Mouse (Mus musculus) megakaryocyte, embryonic 14.5 days (primary cell): ENCODE measurements around the gene Lipa. TPM values are rescaled to one million over a fixed set of nuclear protein-coding genes. Genes with fewer than 3 reads are reported as not detected.
A peak's percentile ranks its signal among the peaks of the same experiment; 100 is the strongest.

ENCODE experiments used
- H3K27me3 ChIP-seq: replicated peaks from 2 replicates; pipeline ENCODE3; 2012; ENCODE audit warnings: inconsistent platforms
- H3K36me3 ChIP-seq: replicated peaks from 2 replicates; pipeline ENCODE3; 2012; ENCODE audit warnings: low read length, inconsistent platforms, mixed read lengths
- H3K4me1 ChIP-seq: 2 replicates; pipeline ENCODE4 v1.6.1; 2012; ENCODE audit warnings: inconsistent platforms
- H3K4me3 ChIP-seq: replicated peaks from 2 replicates; pipeline ENCODE3; 2012; ENCODE audit warnings: moderate library complexity, mild to moderate bottlenecking, inconsistent platforms
- H3K9me3 ChIP-seq: 2 replicates; pipeline ENCODE4 v1.6.1; 2012; ENCODE audit warnings: inconsistent platforms
- FLI1 ChIP-seq: IDR thresholded peaks from 2 replicates; pipeline ENCODE4 v1.6.1; 2012; ENCODE audit warnings: low read length, inconsistent platforms, mixed read lengths
- GATA1 ChIP-seq: IDR thresholded peaks from 3 replicates; pipeline ENCODE4 v1.6.1; 2012; ENCODE audit warnings: mixed read lengths, low read length, inconsistent platforms, borderline replicate concordance
- polyA plus RNA-seq: library from polyadenylated mRNA; stranded (reverse); fragments of >175 nt; gene quantifications from 2 replicates; pipeline ENCODE4 v1.2.3, GENCODE M21; 2012; ENCODE audit warnings: low replicate concordance; ENCODE audit not compliant: insufficient read depth

Lipa gene
- polyA plus RNA-seq, 1 experiment: 1.4 TPM

- Histone ChIP-seq H3K4me1 (peaks cover 35% of the 10 kb centered on the region), H3K4me3 (peak overlapping the region; percentile 97), H3K9me3 (no peaks in the 10 kb centered on the region), H3K36me3 (peaks cover 5% of the 10 kb centered on the region), H3K27me3 (no peaks in the 10 kb centered on the region)
- no peak for TF ChIP-seq GATA1
- TF ChIP-seq FLI1: no peak
Measured at GRCm38 (mm10) chr19:34526321-34526923, 852 bp downstream of the Lipa start.

DNA sequence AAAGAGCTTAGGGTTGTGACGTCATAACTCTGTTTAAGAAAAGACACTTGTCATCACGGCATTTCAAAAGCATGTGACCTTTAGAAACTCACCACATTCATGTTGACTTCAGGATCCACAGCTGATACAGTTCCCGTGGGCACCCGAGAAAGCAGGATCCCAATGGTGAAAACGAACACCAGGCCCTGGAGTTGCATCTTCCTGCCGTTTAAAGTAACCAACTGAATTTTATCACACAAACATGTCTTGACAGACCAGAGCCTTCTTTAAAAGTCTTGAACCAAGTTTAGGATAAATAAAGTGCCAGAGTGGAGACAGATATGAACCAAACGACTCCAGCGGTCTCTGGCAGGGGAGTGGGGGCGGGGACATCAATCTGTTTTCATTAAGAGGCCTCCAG is 2.6 kb downstream of the Lipa start:
- Histone ChIP-seq H3K9me3 (no peaks in the 10 kb centered on the region), H3K36me3 (peaks cover 9% of the 10 kb centered on the region), H3K4me3 (no peak overlapping the region), H3K27me3 (no peaks in the 10 kb centered on the region), H3K4me1 (peaks cover 53% of the 10 kb centered on the region)
- TF ChIP-seq FLI1 (no peak), GATA1 (no peak)

DNA sequence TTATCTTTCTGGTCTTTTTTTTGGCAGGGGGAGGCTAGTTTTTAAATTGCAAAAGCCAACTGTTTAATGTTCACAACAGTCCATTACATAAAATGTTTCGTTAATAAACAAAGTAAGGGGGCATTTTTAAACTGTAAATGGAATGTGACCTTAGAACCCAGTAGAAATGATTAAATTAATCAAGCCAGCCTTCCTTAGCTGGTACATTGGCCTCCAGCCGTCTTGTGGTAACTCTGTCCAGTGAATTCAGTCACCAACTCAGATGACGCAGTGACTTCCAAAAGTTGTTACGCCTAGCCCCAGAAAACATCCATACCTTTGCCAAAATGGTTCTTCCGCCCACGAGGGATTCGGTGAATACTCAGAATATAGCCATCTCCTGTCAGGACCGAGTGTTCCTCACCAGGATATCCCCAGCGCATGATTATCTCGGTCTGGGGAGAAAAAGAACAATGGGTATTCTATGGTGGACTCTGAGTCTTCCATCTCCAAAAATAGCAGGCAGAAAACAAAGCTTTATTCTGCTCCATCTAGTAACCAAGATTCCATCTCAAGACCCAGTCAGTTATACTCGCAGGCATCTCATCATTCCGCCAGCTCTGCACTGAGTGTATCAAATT is 4.1 kb downstream of the Lipa start:
- H3K27me3 ChIP-seq: no peaks in the 10 kb centered on the region

DNA sequence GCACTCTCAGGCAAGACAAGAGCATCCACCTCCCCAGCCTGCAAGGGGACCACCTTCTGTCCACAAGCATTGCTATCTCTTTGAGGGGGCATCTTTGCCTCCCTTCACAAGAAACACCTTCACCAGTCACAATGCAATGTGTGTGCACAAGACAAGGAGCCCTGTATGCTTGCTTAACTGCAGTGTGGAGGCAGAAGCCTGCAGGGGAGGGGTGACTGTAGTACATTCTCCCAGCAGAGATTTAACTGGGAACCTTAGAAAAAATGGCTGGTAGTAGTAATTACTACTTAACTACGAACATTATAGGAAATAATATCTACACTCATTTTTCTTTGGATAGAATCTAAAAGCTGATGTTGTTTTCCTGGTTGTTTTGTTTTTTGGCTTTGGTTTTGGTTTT is 5.3 kb downstream of the Lipa start:
- H3K9me3 ChIP-seq: no peaks in the 10 kb centered on the region
- TF ChIP-seq GATA1: no peak
- no peak for TF ChIP-seq FLI1
- H3K4me1 ChIP-seq: peaks cover 54% of the 10 kb centered on the region
- H3K27me3 ChIP-seq: no peaks in the 10 kb centered on the region
- H3K4me3 ChIP-seq: peak overlapping the region; percentile 80
- H3K36me3 ChIP-seq: peaks cover 25% of the 10 kb centered on the region

More for the DNA sequence above, 4.1 kb downstream of the Lipa start:
- TF ChIP-seq FLI1: no peak
- TF ChIP-seq GATA1: no peak
- H3K9me3 ChIP-seq: no peaks in the 10 kb centered on the region
- no peak overlapping the region for H3K4me3 ChIP-seq
- H3K4me1 ChIP-seq: peaks cover 60% of the 10 kb centered on the region
- peaks cover 18% of the 10 kb centered on the region for H3K36me3 ChIP-seq

GRCm38 (mm10) chr19:34521361-34521760 is 5.9 kb downstream of the Lipa start:
- peaks cover 25% of the 10 kb centered on the region for H3K36me3 ChIP-seq
- no peaks in the 10 kb centered on the region for H3K27me3 ChIP-seq
- TF ChIP-seq GATA1: no peak
- TF ChIP-seq FLI1: no peak
- no peak overlapping the region for H3K4me3 ChIP-seq
- H3K4me1 ChIP-seq: peaks cover 55% of the 10 kb centered on the region
- no peaks in the 10 kb centered on the region for H3K9me3 ChIP-seq

DNA sequence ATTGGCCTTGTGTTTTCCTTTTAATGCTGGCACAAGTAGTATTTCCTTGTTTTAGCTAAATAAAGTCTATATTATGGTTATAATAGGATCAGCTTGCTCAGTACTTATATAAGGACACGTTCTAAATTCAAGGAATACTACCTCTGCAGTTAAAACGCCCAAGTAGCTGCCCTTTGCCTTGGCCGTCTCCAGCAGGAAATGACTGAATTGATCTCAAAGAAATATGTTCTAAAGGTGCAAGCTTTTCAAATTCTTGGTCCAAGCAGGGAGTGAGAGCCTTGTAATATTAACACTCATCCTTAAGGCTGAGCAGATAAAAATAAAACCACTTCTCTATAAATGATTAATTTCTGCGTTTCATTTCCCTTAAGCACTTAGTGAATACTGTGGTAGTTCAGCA is 7.2 kb downstream of the Lipa start:
- peaks cover 59% of the 10 kb centered on the region for H3K4me1 ChIP-seq
- H3K9me3 ChIP-seq: no peaks in the 10 kb centered on the region
- no peak for TF ChIP-seq GATA1
- no peak for TF ChIP-seq FLI1
- H3K4me3 ChIP-seq: no peak overlapping the region
- peaks cover 25% of the 10 kb centered on the region for H3K36me3 ChIP-seq
- no peaks in the 10 kb centered on the region for H3K27me3 ChIP-seq

- Histone ChIP-seq H3K9me3 (no peaks in the 10 kb centered on the region), H3K4me1 (peaks cover 56% of the 10 kb centered on the region), H3K36me3 (peaks cover 25% of the 10 kb centered on the region), H3K4me3 (no peak overlapping the region), H3K27me3 (no peaks in the 10 kb centered on the region)
- TF ChIP-seq GATA1: no peak
- TF ChIP-seq FLI1: no peak
Measured at GRCm38 (mm10) chr19:34519646-34520045, 7.6 kb downstream of the Lipa start.

DNA sequence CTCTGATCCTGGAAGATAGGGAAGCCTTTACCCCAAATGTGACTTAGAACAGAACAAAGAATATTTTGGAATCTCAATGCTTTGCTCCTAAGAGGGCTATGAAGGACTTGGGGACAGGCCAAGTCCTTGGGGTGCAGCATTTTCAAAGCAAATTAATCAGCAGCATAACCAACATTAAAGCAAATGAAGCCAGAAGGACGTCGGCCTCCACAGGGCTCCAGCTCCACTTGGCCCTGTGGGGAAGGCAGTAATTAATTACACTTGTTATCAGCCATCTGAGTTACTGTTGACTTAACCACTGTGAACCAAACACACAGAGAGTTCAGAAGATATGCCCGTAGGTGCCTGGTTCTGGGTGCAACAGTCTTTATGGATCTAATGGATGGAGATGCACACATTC is 8.5 kb downstream of the Lipa start:
- TF ChIP-seq GATA1 (no peak), FLI1 (no peak)
- Histone ChIP-seq H3K4me3 (no peak overlapping the region), H3K27me3 (no peaks in the 10 kb centered on the region), H3K9me3 (no peaks in the 10 kb centered on the region), H3K36me3 (peaks cover 28% of the 10 kb centered on the region), H3K4me1 (peaks cover 54% of the 10 kb centered on the region)

GRCm38 (mm10) chr19:34517812-34518594 is 9.3 kb downstream of the Lipa start:
- Histone ChIP-seq H3K4me1 (peaks cover 51% of the 10 kb centered on the region), H3K36me3 (peaks cover 23% of the 10 kb centered on the region), H3K4me3 (no peak overlapping the region), H3K9me3 (no peaks in the 10 kb centered on the region), H3K27me3 (no peaks in the 10 kb centered on the region)
- TF ChIP-seq GATA1 (no peak), FLI1 (no peak)

- H3K36me3 ChIP-seq: peaks cover 23% of the 10 kb centered on the region
- no peak overlapping the region for H3K4me3 ChIP-seq
- peaks cover 49% of the 10 kb centered on the region for H3K4me1 ChIP-seq
- no peak for TF ChIP-seq FLI1
- TF ChIP-seq GATA1: no peak
- no peaks in the 10 kb centered on the region for H3K9me3 ChIP-seq
- H3K27me3 ChIP-seq: no peaks in the 10 kb centered on the region
Measured at GRCm38 (mm10) chr19:34517197-34517596, 10.1 kb downstream of the Lipa start.
